Mouse (Mus musculus) C2C12 (cell line): ENCODE measurements around the gene Efr3b. TPM values are rescaled to one million over a fixed set of nuclear protein-coding genes. Genes with fewer than 3 reads are reported as not detected.
"Not testable (repeated sequence)": the region's sequence is repeated elsewhere in the genome, so short reads cannot be mapped to it uniquely, and the experiment has no call there.

Experiments used
- H3K27me3 ChIP-seq: one replicate; pipeline ENCODE4 v1.6.1; 2011; ENCODE audit not compliant: control insufficient read depth, insufficient read depth, insufficient read length
- H3K36me3 ChIP-seq: one replicate; pipeline ENCODE4 v1.6.1; 2011; ENCODE audit not compliant: control insufficient read depth, insufficient read depth
- H3K4me3 ChIP-seq: one replicate; pipeline ENCODE4 v1.5.1; 2011; ENCODE audit warnings: mild to moderate bottlenecking, control low read depth; ENCODE audit not compliant: poor library complexity, insufficient read depth, severe bottlenecking
- H3K79me2 ChIP-seq: one replicate; pipeline ENCODE4 v1.6.1; 2011; ENCODE audit not compliant: control insufficient read depth, insufficient read depth
- H3K79me3 ChIP-seq: one replicate; pipeline ENCODE4 v1.6.1; 2011; ENCODE audit warnings: low read depth, control low read depth
- H3ac ChIP-seq: one replicate; pipeline ENCODE3; 2011; ENCODE audit warnings: low read depth; ENCODE audit not compliant: control insufficient read depth, insufficient read length
- CEBPB ChIP-seq: IDR thresholded peaks from one replicate; pipeline ENCODE4 v1.6.1; 2011; ENCODE audit warnings: low read depth, mild to moderate bottlenecking, control low read depth, moderate library complexity
- CTCF ChIP-seq: IDR thresholded peaks from one replicate; pipeline ENCODE4 v1.5.1; 2011; ENCODE audit not compliant: control insufficient read depth, insufficient read depth, insufficient read length
- FOSL1 ChIP-seq: IDR thresholded peaks from one replicate; pipeline ENCODE4 v1.8.0; 2011; ENCODE audit warnings: mild to moderate bottlenecking, low read length; ENCODE audit not compliant: poor library complexity, insufficient read depth, severe bottlenecking
- MAX ChIP-seq: IDR thresholded peaks from one replicate; pipeline ENCODE4 v1.6.1; 2011; ENCODE audit warnings: mild to moderate bottlenecking, control low read depth
- MYOD1 ChIP-seq: IDR thresholded peaks from one replicate; pipeline ENCODE4 v1.6.1; 2011; ENCODE audit warnings: low read depth; ENCODE audit not compliant: control insufficient read depth, insufficient read length
- MYOG ChIP-seq: IDR thresholded peaks from one replicate; pipeline ENCODE4 v1.6.1; 2011; ENCODE audit not compliant: control insufficient read depth, insufficient read length; ENCODE audit errors: extremely low read depth
- USF1 ChIP-seq: IDR thresholded peaks from one replicate; pipeline ENCODE4 v1.6.1; 2011; ENCODE audit warnings: low read depth, mild to moderate bottlenecking, control low read depth, moderate library complexity
- polyA plus RNA-seq: library from polyadenylated mRNA; unstranded; fragments of >200 nt; fragmentation: generic; extraction: Trizol; gene quantifications from one replicate; pipeline ENCODE4 v1.2.1, GENCODE M21; 2012; ENCODE audit warnings: missing spikeins

The Efr3b gene
- polyA plus RNA-seq, 1 experiment: 0.09 TPM

DNA sequence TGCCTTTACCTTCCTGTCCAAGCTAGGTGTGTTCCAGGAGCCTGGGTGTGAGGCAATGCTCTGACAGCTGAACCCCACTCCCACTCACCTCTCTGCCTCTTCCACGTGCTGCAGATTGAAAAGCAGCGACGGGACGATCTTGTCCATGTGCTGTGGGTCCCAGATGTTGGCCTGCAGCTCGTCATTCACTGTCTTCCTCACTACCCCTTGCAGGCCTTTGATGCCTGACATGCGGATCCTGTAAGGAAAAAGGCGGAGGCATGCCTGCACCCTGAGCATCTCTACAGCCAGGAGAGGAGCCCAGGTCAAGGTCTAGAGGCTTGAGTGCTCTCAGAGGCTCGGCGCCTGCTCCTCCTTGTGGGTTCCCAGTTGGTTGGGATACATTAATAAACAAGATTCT is 54.3 kb downstream of the Efr3b start:
- H3K79me3 ChIP-seq: no peaks in the 10 kb centered on the region
- H3ac ChIP-seq: no peak overlapping the region
- no peak for TF ChIP-seq MYOG
- no peak for TF ChIP-seq MYOD1
- TF ChIP-seq USF1: no peak
- no peak for TF ChIP-seq CEBPB
- TF ChIP-seq CTCF: no peak
- no peak for TF ChIP-seq MAX
- TF ChIP-seq FOSL1: no peak
- H3K27me3 ChIP-seq: peaks cover 23% of the 10 kb centered on the region
- H3K79me2 ChIP-seq: no peaks in the 10 kb centered on the region
- H3K4me3 ChIP-seq: no peak overlapping the region
- no peaks in the 10 kb centered on the region for H3K36me3 ChIP-seq

DNA sequence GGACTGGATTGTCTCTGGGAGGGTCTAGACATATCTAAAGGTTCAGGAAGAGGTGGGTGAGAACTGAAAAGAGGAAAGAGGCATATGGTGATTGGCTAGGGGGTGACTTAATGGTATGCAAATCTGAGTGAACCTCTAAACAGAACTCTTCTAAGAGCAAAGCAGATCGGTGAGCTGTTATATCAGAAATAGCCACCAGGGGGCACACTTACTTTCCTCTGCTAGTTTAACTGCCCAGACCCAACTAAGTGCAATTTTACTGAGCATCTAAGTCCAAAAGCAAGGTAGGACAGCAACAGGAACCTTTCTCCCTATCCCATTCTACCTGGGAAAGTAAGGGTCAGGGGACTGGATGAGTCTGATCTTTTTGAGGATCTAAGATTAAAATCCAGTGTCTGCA is 55.0 kb downstream of the Efr3b start:
- TF ChIP-seq MYOD1 (no peak), CTCF (peak; percentile 5), MAX (no peak)
- no peaks in the 10 kb centered on the region for H3K79me3 ChIP-seq
- H3ac ChIP-seq: no peak overlapping the region
- no peak overlapping the region for H3K4me3 ChIP-seq
- no peaks in the 10 kb centered on the region for H3K36me3 ChIP-seq
- no peaks in the 10 kb centered on the region for H3K79me2 ChIP-seq
- peaks cover 24% of the 10 kb centered on the region for H3K27me3 ChIP-seq

DNA sequence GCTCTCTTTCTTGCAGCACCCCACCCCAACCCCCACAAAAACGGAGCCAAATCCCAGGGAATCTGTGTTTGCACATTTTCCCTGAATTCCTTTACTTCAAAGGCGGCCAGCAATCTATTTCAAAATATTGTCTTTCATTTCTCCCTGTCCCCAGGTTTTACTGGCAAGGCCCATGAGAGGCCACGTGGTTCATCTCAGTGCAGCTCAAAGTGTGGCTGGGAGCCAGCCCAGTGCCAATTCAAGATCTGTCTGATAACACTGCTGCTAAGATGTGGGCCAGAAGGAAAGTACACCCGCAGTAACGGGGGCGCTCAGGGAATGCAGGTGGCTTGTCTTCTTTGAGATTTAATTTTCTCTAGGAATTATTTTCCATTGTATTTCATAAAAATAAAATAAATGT is 56.5 kb downstream of the Efr3b start:
- no peaks in the 10 kb centered on the region for H3K36me3 ChIP-seq
- TF ChIP-seq FOSL1: no peak
- TF ChIP-seq MYOG: no peak
- no peak for TF ChIP-seq USF1
- TF ChIP-seq CTCF: no peak
- no peak for TF ChIP-seq MAX
- TF ChIP-seq CEBPB: no peak
- no peak for TF ChIP-seq MYOD1
- no peak overlapping the region for H3K4me3 ChIP-seq
- H3K79me3 ChIP-seq: no peaks in the 10 kb centered on the region
- H3ac ChIP-seq: no peak overlapping the region
- peaks cover 23% of the 10 kb centered on the region for H3K27me3 ChIP-seq
- no peaks in the 10 kb centered on the region for H3K79me2 ChIP-seq

DNA sequence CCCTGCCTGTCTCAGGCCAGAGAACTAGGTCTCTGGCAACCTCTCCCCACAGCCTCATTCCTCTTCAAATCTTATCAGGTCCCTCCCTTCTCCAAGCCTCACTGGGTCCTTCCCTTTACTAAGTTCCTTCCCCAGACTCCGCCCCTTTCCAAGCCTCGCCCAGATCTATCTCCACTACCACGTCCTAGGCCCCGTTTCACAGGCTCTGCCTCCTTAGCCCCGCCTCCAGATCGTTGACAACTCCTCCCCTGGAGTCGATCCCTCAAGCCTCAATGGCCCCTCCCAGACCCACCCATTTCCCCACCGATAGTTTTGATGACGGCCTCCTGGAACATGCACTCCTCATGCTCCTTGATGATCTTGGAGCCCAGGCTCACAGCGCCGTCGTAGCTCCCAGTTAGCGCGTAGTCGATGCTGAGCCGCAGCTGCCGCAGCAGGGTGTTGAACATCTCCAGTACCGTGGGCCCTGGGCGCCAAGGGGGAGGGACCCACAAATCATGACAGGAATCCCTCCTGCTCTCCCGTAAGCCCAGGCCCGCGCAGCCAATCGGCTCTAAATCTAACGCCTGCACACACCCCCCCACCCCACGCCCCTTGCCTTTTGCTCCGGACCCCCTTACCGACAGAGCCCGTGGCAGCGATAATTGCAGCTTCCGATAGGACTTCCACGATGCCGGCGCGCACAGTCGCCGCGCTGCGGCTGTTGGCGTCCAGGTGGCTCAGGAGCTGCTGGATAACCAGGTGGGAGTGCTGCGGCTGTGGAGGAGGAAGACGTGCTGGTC is 57.2 kb downstream of the Efr3b start:
- H3K4me3 ChIP-seq: no peak overlapping the region

DNA sequence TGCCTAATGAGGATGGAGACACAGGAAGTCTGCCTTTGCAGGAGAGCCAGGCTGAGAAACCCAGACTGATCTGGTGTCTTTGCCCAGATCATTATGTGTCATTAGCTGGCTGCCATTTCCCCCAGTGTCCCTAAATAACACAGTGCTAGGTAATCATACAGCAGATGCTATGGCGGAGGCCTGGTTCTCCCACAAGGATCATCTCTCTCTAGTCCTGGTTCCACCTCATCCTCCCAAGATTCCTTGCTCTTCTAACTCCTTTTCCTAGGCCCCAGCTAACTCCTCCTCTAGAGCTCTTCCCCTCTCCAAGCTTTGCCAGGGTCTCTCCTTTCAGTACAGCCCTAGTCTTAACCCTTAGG is 57.7 kb downstream of the Efr3b start:
- Histone ChIP-seq H3K4me3 (no peak overlapping the region), H3K36me3 (no peaks in the 10 kb centered on the region), H3ac (no peak overlapping the region), H3K79me2 (no peaks in the 10 kb centered on the region), H3K27me3 (peaks cover 23% of the 10 kb centered on the region), H3K79me3 (no peaks in the 10 kb centered on the region)
- TF ChIP-seq FOSL1 (no peak), MYOG (no peak), MAX (no peak), MYOD1 (no peak), USF1 (no peak), CTCF (no peak), CEBPB (no peak)

More for the DNA sequence above, 57.2 kb downstream of the Efr3b start:
- H3K79me3 ChIP-seq: no peaks in the 10 kb centered on the region
- TF ChIP-seq MYOG (no peak), CTCF (no peak), FOSL1 (no peak), CEBPB (no peak), USF1 (no peak), MYOD1 (no peak), MAX (no peak)
- H3K27me3 ChIP-seq: peaks cover 23% of the 10 kb centered on the region
- H3K36me3 ChIP-seq: no peaks in the 10 kb centered on the region
- H3ac ChIP-seq: peak overlapping the region; percentile 27
- no peaks in the 10 kb centered on the region for H3K79me2 ChIP-seq

DNA sequence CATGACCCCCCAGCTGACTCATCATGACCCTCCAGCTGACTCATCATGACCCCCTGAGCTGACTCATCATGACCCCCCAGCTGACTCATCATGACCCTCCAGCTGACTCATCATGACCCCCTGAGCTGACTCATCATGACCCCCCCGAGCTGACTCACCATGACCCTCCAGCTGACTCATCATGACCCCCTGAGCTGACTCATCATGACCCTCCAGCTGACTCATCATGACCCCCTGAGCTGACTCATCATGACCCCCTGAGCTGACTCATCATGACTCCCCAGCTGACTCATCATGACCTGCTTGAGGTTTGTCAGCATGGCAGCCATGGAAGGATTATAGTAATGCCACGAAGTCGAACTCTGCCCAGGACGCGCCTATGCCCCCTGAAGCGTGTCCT is 65.5 kb downstream of the Efr3b start:
- not testable (repeated sequence) for H3K79me3 ChIP-seq, H3K27me3 ChIP-seq, H3K79me2 ChIP-seq, H3K4me3 ChIP-seq, H3ac ChIP-seq, H3K36me3 ChIP-seq
